Mouse (Mus musculus): ENCODE measurements around the gene Rrp9. TPM values are rescaled to one million over a fixed set of nuclear protein-coding genes. Genes with fewer than 3 reads are reported as not detected.
A peak's percentile ranks its signal among the peaks of the same experiment; 100 is the strongest.

Gene Rrp9
- total and polyA plus RNA-seq, 3 experiments = 120 to 326 (median 130) TPM

- Histone ChIP-seq H3K9me3 (replicated peaks; ENCODE audit: low read length) (no peaks in the 10 kb centered on the region), H3K27ac (ENCODE audit: insufficient read depth, low read depth) (no peak within 1 kb of the TSS; the same call in 1 of the 2 replicates), H3K4me1 (ENCODE audit: control insufficient read depth in 1 of 2, insufficient read depth in 2 of 2) (peaks cover 3 to 36% of the 10 kb centered on the region in 2 experiments), H3K27me3 (replicated peaks) (no peaks in the 10 kb centered on the region), H3K4me3 (replicated peaks in 1 of 3; ENCODE audit: low read depth in 2 of 3, low read length in 2 of 3, poor library complexity in 1 of 3) (peak within 1 kb of the TSS; percentile 62 to 74 (median 74)), H3K79me2 (replicated peaks; ENCODE audit: control insufficient read depth, extremely low read depth, insufficient read depth, poor library complexity, severe bottlenecking) (no peaks in the 10 kb centered on the region), H3K4me2 (ENCODE audit: insufficient read depth, low read depth, poor library complexity, severe bottlenecking) (peak within 1 kb of the TSS; percentile 95), H3K36me3 (replicated peaks in 1 of 2; ENCODE audit: control insufficient read depth in 1 of 2, insufficient read depth in 1 of 2, low read length in 1 of 2) (peaks cover 0 to 41% of the 10 kb centered on the region in 2 experiments), H3K9ac (ENCODE audit: insufficient read depth, low read depth) (peak within 1 kb of the TSS; percentile 82)
- dilution Hi-C loops (cut with MboI; ENCODE audit: extremely low pct_ligation_motif_present, extremely low pct_unique_long_range_greater_than_20kb, low sequenced_read_pairs) (no loop called here), in situ Hi-C loops (cut with MboI; ENCODE audit: low pct_ligation_motif_present, low pct_unique_long_range_greater_than_20kb, low sequenced_read_pairs) (no loop called here)
- TF ChIP-seq ZMIZ1 (IDR thresholded peaks at IDR 0.05; ENCODE audit: low read depth, low read length) (0 out of 2 replicates have a peak, but pooled peaks have one; percentile 61), EP300 (IDR thresholded peaks at IDR 0.05; ENCODE audit: low read length) (no peak), MAX (IDR thresholded peaks at IDR 0.05; ENCODE audit: low read length) (peak; percentile 78), NRF1 (IDR thresholded peaks at IDR 0.05; ENCODE audit: low read depth, low read length) (peak; percentile 89), E2F4 (IDR thresholded peaks at IDR 0.05; ENCODE audit: insufficient replicate concordance, low read depth, low read length) (no peak), MXI1 (IDR thresholded peaks at IDR 0.05; ENCODE audit: low read depth, low read length) (peak; percentile 96), MYC (IDR thresholded peaks at IDR 0.05; ENCODE audit: low read depth, low read length) (peak; percentile 86), USF1 (IDR thresholded peaks at IDR 0.05; ENCODE audit: low read depth, low read length) (peak; percentile 31), BHLHE40 (IDR thresholded peaks at IDR 0.05; ENCODE audit: low read depth, low read length) (peak; percentile 92), MAFK (IDR thresholded peaks at IDR 0.05; ENCODE audit: insufficient replicate concordance, low read length) (no peak), ELF1 (IDR thresholded peaks at IDR 0.05; ENCODE audit: low read depth, low read length) (peak; percentile 61), POLR2A (IDR thresholded peaks at IDR 0.05; ENCODE audit: low read depth, low read length) (peak; percentile 72), CTCF (conservative IDR thresholded peaks at IDR 0.05 in 1 of 2, IDR thresholded peaks at IDR 0.05 in 1 of 2; ENCODE audit: low read depth in 2 of 2, low read length in 2 of 2) (peak in 1 of 2 experiments; percentile 27; a peak in 1 of 4 replicates), SIN3A (IDR thresholded peaks at IDR 0.05; ENCODE audit: low read length) (peak; percentile 32; the same call in 1 of the 2 replicates)
- peak; percentile 78 for DNase-seq (ENCODE audit: extremely low read depth)
Measured at GRCm38 (mm10) chr9:106447348-106447747, 28.4 kb upstream of the Rrp9 start, which contains the start of the genes Abhd14b and Abhd14a. TSS of gene Abhd14b (plus strand) at chr9:106447459. TSS of gene Abhd14a (minus strand) at chr9:106447678.

GRCm38 (mm10) chr9:106447951-106448350 lies 27.8 kb upstream of the Rrp9 start:
- in situ Hi-C loops (cut with MboI; ENCODE audit: low pct_ligation_motif_present, low pct_unique_long_range_greater_than_20kb, low sequenced_read_pairs) = no loop called here
- dilution Hi-C loops (cut with MboI; ENCODE audit: extremely low pct_ligation_motif_present, extremely low pct_unique_long_range_greater_than_20kb, low sequenced_read_pairs) = no loop called here

More at GRCm38 (mm10) chr9:106447951-106448350, 27.8 kb upstream of the Rrp9 start:
- peak overlapping the region; percentile 62 to 74 (median 62) for H3K4me3 ChIP-seq (replicated peaks in 1 of 3; ENCODE audit: low read depth in 2 of 3, low read length in 2 of 3, poor library complexity in 1 of 3)
- H3K36me3 ChIP-seq (replicated peaks in 1 of 2; ENCODE audit: control insufficient read depth in 1 of 2, insufficient read depth in 1 of 2, low read length in 1 of 2) = peaks cover 0 to 41% of the 10 kb centered on the region in 2 experiments
- no peak overlapping the region; the same call in 1 of the 2 replicates for H3K27ac ChIP-seq (ENCODE audit: insufficient read depth, low read depth)
- peak overlapping the region; percentile 95 for H3K4me2 ChIP-seq (ENCODE audit: insufficient read depth, low read depth, poor library complexity, severe bottlenecking)
- H3K9ac ChIP-seq (ENCODE audit: insufficient read depth, low read depth) = peak overlapping the region; percentile 28
- TF ChIP-seq BHLHE40 (IDR thresholded peaks at IDR 0.05; ENCODE audit: low read depth, low read length) (no peak), MXI1 (IDR thresholded peaks at IDR 0.05; ENCODE audit: low read depth, low read length) (no peak), ZKSCAN1 (IDR thresholded peaks at IDR 0.05; ENCODE audit: borderline replicate concordance, low read depth, low read length) (no peak), MAZ (IDR thresholded peaks at IDR 0.05; ENCODE audit: low read depth, low read length) (no peak), ZMIZ1 (IDR thresholded peaks at IDR 0.05; ENCODE audit: low read depth, low read length) (no peak), MAX (IDR thresholded peaks at IDR 0.05; ENCODE audit: low read length) (no peak; the same call in 1 of the 2 replicates), POLR2A (IDR thresholded peaks at IDR 0.05; ENCODE audit: low read depth, low read length) (no peak), MAFK (IDR thresholded peaks at IDR 0.05; ENCODE audit: insufficient replicate concordance, low read length) (no peak), NELFE (IDR thresholded peaks at IDR 0.05; ENCODE audit: low read depth, low read length) (no peak), CHD2 (IDR thresholded peaks at IDR 0.05; ENCODE audit: low read length) (no peak), ELF1 (IDR thresholded peaks at IDR 0.05; ENCODE audit: low read depth, low read length) (no peak), MYC (IDR thresholded peaks at IDR 0.05; ENCODE audit: low read depth, low read length) (no peak), SIN3A (IDR thresholded peaks at IDR 0.05; ENCODE audit: low read length) (no peak), TCF12 (IDR thresholded peaks at IDR 0.05; ENCODE audit: low read depth, low read length) (no peak), RAD21 (IDR thresholded peaks at IDR 0.05; ENCODE audit: low read depth, low read length) (no peak), CTCF (conservative IDR thresholded peaks at IDR 0.05 in 1 of 2, IDR thresholded peaks at IDR 0.05 in 1 of 2; ENCODE audit: low read depth in 2 of 2, low read length in 2 of 2) (no peak)
- no peaks in the 10 kb centered on the region for H3K9me3 ChIP-seq (replicated peaks; ENCODE audit: low read length)
- peaks cover 9 to 42% of the 10 kb centered on the region in 2 experiments for H3K4me1 ChIP-seq (ENCODE audit: control insufficient read depth in 1 of 2, insufficient read depth in 2 of 2)
- no peak for DNase-seq (ENCODE audit: extremely low read depth)
- no peaks in the 10 kb centered on the region for H3K79me2 ChIP-seq (replicated peaks; ENCODE audit: control insufficient read depth, extremely low read depth, insufficient read depth, poor library complexity, severe bottlenecking)
- H3K27me3 ChIP-seq (replicated peaks) = no peaks in the 10 kb centered on the region

All from CH12.LX (cell line).